Mouse (Mus musculus) gastrocnemius, adult 8-10 months (tissue): ENCODE data around the gene Numb. TPM values are rescaled to one million over a fixed set of nuclear protein-coding genes. Genes with fewer than 3 reads are reported as not detected.
"Not testable (repeated sequence)": the region's sequence is repeated elsewhere in the genome, so short reads cannot be mapped to it uniquely, and the experiment has no call there.

Experiments
- DNase-seq, 2 experiments: peaks; one replicate each; pipeline ENCODE4 v3.0.0; 2022; ENCODE audit warnings: low spot score in 2 of 2
- total RNA-seq, 4 experiments: library from RNA; stranded (reverse); gene quantifications; 2 replicates each; pipeline ENCODE4 v1.2.4; 2022

Gene Numb
- 10 to 100 TPM; 14.0 to 18.2 (median 16.4) TPM for total RNA-seq

DNA sequence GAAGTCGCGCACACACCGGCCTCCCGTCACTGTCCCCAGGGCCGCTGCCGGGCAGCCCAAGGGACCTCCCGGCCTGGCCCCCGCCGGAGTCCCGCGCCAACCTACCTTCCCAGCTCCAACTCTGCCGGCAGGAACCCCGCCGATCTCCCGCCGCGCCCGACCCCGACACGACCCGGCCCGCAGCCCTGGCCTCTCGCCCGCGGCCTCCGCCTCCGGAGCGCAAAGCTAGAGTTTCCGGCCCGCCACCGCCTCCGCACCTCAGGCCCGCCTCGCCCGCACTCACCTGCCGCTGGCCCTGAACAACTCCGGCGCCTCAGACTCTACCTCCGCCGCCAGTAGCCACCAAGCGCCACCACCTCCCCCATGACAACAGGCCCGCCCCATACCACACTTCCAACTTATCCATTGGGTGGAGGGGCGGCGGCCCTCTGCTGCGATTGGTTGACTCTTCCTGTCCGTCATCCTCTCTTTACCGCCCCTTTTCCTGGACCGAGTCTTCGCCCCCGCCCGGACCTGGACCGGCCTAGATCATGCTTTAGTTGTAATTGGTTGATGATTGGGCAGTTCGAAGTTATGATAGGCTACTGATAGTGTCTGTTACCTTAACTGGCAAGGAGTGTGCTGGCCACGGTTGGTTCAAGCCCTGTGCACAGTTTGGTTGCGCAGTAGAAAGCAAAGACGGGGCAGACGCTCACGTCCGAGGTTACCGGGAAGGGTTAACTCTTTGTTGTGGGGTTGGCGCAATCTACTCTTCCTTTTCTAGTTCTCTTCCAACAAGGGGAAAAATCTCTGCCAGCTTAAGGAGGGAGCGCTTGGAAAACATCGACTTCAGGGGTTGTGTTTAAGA lies at the start of gene Numb:
TSS of gene Numb (minus strand) at position 400 of the 847 bp plus-strand sequence.
- peak; percentile 98 to 99 for DNase-seq

DNA sequence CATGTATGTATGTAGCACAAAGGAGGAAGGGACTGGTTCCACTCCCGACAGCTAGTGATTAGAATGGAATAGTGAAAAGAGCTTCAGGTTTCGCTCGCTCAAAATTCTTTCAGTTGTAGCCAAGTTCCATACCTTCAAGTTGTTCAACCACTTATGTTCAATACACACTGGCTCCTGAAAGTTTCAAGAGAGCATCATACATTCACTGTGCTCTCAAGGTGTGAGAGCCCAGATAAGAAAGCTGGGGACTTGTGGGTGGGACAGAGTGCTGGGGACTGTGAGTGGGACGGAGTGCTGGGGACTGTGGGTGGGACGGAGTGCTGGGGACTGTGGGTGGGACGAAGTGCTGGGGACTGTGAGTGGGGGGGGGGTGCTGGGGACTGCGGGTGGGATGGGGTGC lies 43.5 kb upstream of the Numb start:
- no peak for DNase-seq

DNA sequence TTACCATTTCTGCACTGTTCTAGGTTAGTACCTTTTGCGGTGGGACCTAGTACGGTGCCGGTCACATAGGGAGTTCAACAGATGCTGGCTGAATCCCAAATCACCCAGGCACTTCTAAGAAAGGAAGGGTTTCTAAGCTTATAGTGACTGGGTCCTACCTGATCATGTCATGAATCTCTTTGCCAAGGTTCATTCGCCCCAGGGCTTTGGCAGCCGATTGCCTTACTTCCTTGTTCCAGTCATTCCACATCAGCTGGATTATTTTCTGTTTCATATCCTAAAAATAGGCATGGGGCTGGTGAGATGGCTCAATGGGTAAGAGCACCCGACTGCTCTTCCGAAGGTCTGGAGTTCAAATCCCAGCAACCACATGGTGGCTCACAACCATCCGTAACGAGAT lies 36.5 kb upstream of the Numb start:
- no peak for DNase-seq

DNA sequence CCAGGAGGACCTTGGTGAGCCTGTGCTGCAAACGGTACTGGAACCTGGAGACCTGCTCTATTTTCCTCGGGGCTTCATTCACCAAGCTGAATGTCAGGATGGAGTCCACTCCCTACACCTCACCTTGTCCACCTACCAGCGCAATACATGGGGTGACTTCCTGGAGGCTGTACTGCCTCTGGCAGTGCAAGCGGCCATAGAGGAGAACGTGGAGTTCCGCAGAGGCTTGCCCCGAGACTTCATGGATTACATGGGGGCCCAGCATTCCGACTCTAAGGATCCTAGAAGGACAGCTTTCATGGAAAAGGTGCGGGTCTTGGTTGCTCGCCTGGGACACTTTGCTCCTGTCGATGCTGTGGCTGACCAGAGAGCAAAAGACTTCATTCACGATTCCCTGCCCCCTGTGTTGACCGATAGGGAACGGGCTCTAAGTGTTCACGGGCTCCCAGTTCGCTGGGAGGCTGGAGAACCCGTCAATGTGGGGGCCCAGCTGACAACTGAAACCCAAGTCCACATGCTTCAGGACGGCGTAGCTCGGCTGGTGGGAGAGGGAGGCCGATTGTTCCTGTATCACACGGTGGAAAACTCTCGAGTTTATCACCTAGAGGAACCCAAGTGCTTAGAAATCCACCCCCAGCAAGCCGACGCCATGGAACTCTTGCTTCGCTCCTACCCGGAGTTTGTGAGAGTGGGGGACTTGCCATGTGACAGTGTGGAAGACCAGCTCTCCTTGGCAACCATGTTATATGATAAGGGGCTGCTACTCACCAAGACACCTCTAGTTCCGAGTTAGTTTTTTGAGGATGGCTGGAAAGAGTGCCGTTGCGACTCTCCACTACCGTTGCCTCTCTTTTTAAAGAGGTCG lies 30.2 kb upstream of the Numb start:
- no peak for DNase-seq

DNA sequence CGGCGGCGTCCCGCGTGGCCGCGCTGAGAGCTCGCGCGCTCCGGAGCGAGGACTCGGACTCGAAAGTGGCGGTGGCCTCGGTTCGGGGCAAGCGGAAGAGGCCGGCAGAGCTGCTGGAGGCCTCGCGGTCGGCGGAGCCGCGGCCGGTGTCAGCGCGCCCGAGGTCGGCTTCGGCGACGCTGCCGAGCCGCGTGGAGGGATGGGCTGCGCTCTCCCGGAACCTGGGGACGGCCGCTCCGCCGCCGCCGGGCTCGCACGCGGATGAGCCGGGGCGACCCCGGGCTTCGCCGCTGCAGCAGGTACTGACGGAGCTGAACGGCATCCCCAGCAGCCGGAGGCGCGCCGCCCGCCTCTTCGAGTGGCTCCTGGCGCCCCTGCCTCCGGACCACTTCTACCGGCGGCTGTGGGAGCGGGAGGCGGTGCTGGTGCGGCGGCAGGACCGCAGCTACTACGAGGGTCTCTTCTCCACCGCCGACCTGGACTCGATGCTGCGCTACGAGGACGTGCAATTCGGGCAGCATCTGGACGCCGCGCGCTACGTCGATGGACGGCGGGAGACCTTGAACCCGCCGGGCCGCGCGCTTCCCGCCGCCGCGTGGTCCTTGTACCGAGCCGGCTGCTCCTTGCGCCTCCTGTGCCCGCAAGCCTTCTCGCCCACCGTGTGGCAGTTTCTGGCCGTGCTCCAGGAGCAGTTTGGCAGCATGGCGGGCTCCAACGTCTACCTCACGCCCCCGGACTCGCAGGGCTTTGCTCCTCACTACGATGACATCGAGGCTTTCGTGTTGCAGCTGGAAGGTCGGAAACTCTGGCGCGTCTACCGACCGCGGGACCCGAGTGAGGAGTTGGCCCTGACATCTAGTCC lies 29.3 kb upstream of the Numb start:
- DNase-seq: no peak

DNA sequence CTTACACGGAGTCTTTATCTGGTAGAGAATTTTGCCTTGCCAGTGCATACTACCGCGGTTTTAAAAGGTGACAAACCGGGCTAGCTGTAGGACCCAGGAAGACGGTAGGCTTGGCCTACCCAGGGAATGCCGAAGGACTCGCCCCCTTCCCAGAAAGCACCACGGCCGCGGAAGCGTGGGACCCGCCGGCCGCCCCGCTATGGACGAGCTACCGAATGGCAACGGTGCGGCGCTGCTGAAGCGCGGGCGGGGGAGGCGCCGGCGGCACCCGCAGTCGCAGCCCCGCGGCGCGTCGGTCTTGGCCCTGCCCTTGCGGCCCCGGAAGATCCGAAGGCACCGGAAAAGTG lies 28.7 kb upstream of the Numb start, which contains the start of gene Riox1:
TSS of gene Riox1 (plus strand) at position 116 of the 347 bp plus-strand sequence.
- DNase-seq: peak; percentile 58 to 67

DNA sequence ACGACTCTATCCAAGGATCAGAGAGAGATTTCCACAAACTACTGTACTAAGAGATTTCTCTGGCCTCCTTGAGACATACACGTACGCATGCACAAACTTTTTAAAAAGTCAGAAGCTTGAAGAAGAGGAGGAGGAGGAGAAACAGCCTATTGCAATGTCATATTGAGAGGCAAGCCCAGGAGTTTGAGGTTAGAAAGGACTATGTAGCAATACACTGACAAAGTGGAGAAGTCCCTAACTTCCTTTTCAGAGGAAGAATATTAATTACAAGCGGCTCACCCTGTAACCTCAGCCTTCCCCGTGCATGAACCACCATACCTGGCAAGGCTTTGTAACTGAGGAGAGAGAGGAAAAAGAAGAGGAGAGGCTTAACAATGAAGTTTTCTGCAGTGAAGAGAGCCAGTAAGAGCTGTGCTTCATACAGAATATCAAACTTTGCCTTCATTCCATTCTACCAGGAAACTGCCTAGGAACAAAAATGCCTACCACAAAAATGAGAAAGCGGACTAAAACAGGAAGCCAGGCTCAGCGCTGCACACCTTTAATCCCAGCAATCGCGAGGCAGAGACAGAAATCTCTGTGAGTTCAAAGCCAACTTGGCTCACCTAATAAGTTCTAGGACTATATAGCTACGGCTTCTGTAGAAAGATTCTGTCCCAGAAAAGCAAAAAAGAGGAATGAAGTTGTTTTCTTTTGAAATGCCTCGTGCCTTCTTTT lies 28.2 kb upstream of the Numb start:
- DNase-seq: no peak

DNA sequence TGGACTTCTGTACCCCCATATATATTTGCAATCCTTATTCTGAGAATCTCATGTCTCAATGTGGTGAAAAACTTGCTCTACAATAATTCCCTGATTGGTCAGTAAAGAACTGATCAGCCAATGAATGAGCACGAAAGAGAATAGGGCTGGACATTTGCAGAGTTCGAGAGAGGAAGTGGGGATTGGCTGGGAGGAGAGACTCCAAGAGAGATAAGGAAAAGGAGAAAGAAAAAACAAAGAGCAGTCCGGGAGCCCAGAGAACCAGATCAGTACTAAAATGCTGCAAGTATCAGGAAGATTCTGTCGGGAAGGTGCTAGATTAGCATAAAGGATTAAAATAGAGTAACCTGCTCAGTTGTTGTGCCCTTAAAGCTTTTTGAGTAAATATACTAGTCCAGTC lies 27.3 kb upstream of the Numb start:
- no peak for DNase-seq

DNA sequence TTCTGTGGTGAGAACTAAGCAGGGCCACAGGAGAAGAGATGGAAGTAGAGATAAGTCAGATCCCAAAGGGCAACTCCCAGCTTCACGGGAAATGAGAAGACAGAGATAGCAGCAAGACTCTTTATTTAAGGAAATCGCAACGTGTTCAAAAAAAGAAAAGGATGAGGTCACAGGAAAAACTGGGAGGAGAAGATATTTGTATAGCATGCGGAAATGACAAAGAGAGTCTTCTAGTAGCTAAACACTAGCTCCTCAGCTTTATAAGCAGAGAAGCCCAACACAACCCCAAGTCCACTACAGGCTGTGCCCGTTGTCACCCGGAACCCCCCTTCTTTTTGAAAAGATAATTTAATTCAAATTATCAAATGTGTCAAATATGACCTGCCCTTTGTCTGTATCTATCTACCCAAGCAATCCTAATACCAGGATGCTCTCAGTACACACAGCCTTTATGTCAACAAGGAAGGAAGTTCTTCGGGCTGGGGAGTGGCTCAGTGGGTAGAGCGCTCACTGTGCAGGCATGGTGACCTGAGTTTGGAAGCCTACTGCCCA lies 25.6 kb upstream of the Numb start:
- DNase-seq: no peak

DNA sequence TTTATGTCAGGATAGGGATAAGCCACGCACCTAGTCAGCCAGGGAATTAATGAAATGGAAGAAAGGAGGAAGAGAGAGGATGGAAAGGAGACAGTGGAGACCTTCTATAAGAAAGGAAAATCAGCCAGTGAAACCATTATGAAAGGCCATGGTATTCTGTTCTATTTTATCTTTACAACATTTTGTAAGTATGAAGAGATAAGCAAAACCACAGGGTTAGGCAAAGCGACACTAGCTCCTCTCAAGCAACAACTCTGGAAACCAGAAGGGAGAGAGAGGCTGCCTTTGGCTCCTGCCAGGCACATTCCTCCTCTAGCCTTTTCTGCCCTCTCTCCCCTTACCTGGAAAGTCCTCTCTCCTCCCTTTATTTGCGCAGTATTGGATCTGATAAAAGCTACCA lies 20.2 kb upstream of the Numb start:
- no peak for DNase-seq

DNA sequence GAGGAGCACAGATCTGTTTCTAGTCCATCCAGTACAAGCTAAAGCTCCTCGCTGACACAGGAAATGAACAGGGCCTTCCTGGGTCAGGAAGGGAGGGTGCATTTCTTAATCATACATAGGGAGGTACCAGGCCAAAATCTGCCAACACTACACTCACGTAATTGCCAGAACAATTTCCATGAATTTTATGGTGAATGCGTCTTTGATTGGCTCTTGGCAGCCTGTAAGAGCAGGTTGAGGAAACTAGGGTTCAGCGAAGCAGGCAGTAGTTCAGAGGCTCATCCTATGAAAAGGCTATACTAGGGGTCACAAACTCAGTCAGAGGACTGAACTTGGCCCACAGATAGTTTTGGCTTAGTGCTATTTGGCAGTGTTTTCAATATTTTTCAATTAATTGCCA lies 18.3 kb upstream of the Numb start:
- DNase-seq: no peak

DNA sequence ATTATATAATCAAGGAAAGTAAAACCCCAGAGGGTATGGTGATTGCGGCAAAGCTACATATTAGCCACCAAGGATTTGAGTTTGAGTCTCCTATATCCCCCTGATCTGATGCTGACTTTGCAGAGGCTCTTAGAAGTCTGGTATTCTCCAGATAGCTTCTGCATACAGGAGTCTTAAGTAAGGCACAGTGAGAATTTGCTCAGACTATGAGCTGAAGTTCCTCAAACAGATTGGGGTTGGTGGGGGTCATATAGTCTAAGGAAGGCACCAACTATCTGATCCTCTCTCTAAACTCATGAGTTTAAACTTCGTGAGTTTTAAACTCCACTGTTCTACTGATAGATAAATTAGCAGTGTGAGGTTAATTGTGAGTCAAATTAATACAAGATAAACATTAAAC lies 17.6 kb upstream of the Numb start:
- no peak for DNase-seq

DNA sequence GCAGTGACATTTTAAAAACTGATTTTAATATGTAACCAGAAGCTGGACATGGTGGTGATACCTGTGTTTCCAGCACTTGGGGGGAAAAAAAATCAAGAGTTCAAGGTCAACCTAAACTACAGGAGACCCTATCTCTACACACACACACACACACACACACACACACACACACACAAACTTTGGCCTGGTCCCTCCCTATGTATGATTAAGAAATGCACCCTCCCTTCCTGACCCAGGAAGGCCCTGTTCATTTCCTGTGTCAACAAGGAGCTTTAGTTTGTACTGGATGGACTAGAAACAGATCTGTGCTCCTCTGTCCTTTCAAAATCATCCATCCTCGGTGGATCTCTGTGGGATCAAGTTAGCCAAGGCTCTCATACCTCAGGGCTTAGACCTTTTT lies 16.9 kb upstream of the Numb start:
- DNase-seq: not testable (repeated sequence)

DNA sequence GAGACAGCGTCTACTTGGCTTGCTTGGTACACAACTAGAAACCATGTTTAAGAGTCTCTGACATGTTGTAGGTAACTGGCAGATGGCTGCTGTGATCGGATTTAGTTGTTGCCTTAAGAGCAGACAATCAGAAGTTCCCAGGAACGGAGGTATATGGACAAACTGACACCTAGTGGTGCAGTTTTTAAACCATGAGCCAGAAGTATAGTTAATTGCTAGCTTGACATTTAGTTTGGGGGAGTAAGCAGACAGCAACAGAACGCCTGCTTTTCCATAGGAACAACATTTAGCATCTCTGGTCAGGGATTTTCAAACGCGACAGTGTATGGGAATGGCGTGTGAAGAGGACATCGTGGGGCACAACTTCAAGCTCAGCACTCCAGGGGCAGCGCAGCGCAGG lies 15.9 kb upstream of the Numb start:
- DNase-seq: no peak

DNA sequence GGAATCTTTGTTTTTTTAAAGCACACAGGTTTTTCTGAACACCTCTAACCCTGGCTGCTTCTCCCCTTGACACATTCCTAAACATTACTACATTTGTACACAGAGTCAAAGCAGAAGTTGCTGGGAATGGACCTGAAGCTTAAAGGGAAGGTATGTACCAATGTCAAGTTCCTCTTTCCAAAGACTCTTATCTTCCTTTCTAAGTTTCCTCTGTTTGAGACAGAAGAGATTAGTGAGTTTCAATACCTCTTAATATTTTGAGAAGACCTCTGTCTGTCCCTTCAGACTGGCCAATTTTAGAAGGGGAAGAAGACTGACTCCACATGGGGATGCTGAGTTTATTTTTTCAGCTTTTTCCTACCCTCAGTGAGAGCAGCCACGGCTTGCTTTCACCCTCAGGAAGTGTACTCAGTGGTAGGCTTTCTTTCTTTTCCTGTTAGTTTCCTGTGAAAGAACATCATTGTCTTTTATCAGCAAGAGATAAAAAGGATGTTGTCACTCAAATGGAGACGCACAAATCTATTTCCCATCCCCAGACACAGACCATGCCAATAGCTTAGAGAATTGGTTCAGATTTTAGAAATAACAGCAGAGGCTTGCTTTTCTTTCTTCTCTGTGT lies 7.6 kb upstream of the Numb start:
- no peak for DNase-seq

DNA sequence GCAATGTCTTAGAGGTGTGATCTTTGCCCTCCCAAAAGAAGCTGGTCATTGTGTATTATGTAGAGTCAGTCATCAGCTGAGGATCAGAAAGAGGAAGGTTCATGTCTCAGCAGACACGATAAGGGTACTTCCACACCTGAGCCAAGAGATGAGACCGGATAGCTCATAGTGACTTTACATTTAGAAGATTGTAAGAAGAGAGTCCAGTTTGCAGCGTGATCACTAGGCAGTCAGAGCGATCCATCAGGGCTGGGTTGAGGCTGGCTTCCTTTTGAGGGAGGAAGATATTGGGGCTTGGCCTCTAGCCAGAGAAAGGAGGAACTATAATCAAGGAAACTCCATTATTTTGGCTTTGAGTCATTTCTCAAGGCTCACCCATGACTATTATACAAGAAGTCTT lies 6.0 kb upstream of the Numb start:
- DNase-seq: no peak

DNA sequence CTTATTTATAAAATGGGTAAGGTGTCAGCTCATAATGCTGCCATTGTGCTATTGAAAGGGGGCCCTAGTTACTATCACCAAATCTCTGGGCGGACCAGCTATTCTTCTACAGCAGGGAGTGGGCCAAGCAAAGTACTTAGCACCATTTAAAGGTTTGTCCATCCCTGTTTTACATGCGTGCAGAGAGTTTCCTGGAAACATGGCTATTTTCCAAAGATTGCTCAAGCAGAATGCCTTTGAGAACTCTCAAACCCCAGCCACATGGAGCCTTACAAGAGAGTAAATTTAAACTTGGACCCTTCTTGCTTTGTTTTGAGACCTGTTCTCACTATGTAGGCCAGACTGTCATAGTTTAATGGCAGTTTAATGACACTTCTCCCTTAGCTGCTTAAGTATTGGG lies 4.3 kb upstream of the Numb start:
- no peak for DNase-seq

DNA sequence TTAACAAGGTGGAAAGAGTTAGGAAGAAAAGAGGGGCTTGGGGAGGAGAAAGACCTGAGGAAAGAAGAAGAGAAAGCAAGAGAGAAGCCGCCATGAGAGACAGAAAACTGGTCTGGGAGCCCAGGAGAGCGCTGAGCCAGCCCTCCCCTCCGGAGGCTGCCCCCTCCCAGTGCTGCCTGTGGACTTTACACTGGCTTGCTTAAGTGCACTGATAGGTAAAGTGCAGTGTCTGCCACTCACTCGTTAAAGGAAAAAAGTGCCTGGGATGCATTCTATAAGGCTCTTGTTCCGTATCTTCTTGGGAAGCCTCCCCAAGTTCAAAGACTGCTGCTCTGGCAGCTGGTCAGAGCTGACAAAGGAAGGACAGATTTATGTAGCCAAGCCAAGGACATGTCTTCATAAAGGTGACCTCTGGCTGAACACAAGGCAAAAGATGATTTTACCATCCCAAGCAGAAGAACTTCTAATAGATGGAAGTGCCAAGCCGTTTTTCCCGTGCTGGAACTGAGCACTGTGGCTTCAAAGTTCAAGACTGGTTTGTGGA lies 3.5 kb upstream of the Numb start:
- DNase-seq: no peak

DNA sequence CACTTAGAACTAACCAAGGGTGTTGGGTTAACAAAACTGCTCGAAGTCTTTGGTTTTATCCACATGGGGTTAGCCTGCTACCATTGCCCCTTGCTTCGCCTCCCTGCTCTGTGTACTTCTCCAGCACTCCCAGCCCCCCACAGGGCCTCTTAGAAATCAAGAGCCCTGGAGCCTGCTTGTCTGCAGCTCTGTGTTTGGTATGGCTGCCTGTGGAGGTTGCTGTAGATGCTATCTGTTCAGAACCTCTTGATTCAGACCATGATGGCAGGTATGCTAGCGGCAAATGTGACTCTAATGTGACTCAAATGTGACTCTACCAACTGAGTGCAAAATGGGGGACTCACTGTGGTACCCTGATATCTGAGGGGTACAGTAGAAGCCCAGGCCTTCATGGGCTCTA lies 2.6 kb upstream of the Numb start:
- DNase-seq: no peak

DNA sequence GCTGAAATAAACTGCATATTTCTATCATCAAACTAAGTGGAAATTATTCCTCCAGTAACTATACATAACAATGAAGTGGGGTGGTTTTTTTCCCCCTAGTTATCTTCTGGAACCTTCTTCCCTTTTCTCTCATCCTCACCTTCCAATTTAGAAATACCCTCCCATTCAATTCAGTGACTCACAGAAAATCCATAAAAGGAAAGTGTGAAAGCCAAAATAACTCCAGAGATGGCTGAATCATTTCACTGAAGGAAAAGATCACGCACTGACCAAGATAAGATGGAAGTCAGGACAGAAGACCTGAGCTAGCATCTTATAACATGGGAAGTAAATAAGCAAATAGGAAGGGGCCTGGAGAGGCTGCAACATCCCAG lies 1.7 kb upstream of the Numb start:
- no peak for DNase-seq
